Mouse (Mus musculus) intestine, embryonic 16.5 days (tissue): ENCODE data around the gene Dapk3. TPM values are rescaled to one million over a fixed set of nuclear protein-coding genes. Genes with fewer than 3 reads are reported as not detected.
"Not testable (repeated sequence)": the region's sequence is repeated elsewhere in the genome, so short reads cannot be mapped to it uniquely, and the experiment has no call there.

Experiments
- ATAC-seq: fragments of 200-750 bp; cut with Nextera tagmentation; 2 replicates; pipeline ENCODE4 v1.8.0; 2017; ENCODE audit warnings: moderate TSS enrichment, moderate library complexity
- H3K27ac ChIP-seq: fragments of 300-500 bp; sonication (generic); 2 replicates; pipeline ENCODE4 v1.5.1; 2014; ENCODE audit warnings: mild to moderate bottlenecking, low read length
- H3K27me3 ChIP-seq: fragments of 300-500 bp; sonication (generic); replicated peaks from 2 replicates; pipeline ENCODE4 v1.6.1; 2014; ENCODE audit warnings: low read length, control low read depth, mixed read lengths; ENCODE audit not compliant: control insufficient read depth, insufficient read depth
- H3K36me3 ChIP-seq: fragments of 300-500 bp; sonication (generic); 2 replicates; pipeline ENCODE4 v1.6.1; 2014; ENCODE audit warnings: low read length, control low read depth; ENCODE audit not compliant: control insufficient read depth, insufficient read depth
- H3K4me1 ChIP-seq: fragments of 300-500 bp; sonication (generic); 2 replicates; pipeline ENCODE4 v1.6.1; 2014; ENCODE audit warnings: low read length, control low read depth, mixed read lengths; ENCODE audit not compliant: control insufficient read depth, insufficient read depth
- H3K4me2 ChIP-seq: fragments of 300-500 bp; sonication (generic); 2 replicates; pipeline ENCODE4 v1.6.1; 2014; ENCODE audit warnings: low read depth, low read length, control low read depth
- H3K4me3 ChIP-seq: fragments of 300-500 bp; sonication (generic); 2 replicates; pipeline ENCODE4 v1.5.1; 2014; ENCODE audit warnings: mild to moderate bottlenecking, low read length
- H3K9ac ChIP-seq: fragments of 300-500 bp; sonication (generic); 2 replicates; pipeline ENCODE4 v1.6.1; 2014; ENCODE audit warnings: low read depth, low read length
- H3K9me3 ChIP-seq: fragments of 300-500 bp; sonication (generic); 2 replicates; pipeline ENCODE4 v1.6.1; 2016; ENCODE audit warnings: low read length, control low read depth; ENCODE audit not compliant: control insufficient read depth
- WGBS: fragments of 180-500 bp; shearing (Covaris S2); extraction: QIAGEN DNeasy Blood & Tissue Kit; methylation state at CpG from one replicate; pipeline ENCODE4 v1.1.7; 2014; 5-methylcytosine and 5-hydroxymethylcytosine counted together
- polyA plus RNA-seq: library from polyadenylated mRNA; unstranded; fragments of >200 nt; fragmentation: Nextera tagmentation; extraction: Ambion mirVana; gene quantifications from 2 replicates; pipeline ENCODE4 v1.2.1, GENCODE M21; 2015

Dapk3 gene
- polyA plus RNA-seq, 1 experiment from 2014 or later = 15.4 TPM

DNA sequence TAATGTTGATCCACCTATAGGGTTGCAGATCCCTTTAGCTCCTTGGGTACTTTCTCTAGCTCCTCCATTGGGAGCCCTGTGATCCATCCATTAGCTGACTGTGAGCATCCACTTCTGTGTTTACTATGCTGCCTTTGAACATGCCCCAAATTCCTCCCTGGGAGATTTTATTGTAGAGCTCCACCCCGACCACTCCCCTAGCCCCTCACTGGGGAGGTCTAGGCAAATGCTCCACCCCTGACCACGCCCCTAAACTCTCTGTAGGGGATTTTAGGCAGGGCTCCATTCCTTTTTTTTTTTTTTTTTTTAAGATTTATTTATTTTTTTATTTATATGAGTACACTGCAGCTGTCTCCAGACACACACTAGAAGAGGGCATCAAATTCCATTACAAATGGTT is 40.9 kb downstream of the Dapk3 start:
- not testable (repeated sequence) for ATAC-seq, H3K4me2 ChIP-seq, H3K36me3 ChIP-seq, H3K9ac ChIP-seq, H3K27me3 ChIP-seq, H3K4me3 ChIP-seq, H3K4me1 ChIP-seq, H3K27ac ChIP-seq, H3K9me3 ChIP-seq
- 60% methylated on average over 2 of the region's 2 CpGs for WGBS

DNA sequence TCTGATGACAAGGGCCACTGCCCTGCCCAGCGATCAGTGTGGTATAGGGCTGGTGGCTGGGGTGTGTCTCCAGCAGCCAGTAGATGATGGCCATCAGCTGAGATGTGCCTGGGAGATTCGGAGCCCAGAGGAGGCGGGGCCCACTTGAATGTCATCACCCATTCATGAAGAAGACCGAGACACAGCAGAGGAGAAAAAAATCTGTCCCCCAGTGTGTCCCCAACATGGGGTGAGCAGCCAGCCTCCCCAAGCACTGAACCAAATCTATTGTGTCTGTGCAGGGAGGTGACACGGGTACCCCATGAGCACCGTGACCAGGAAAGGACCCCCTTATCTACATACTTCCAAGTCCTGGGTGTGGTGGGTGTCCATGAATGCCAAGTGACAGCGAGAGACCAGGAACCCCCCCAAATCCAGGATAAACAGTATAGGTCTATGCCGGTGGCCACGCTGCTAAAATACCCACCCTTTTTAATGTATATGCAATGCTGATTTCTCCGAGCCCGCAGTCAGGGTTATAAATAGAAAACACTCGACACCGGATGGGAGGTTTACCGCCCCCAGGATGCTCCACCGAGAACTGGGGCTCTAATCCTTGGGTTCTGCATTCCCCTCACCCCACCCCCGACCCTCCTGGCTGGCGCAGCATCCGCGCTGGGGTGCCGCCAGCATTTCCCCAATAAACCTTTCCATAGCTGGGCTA is 47.1 kb downstream of the Dapk3 start:
- Histone ChIP-seq H3K4me1 (peaks cover 24% of the 10 kb centered on the region), H3K9me3 (no peaks in the 10 kb centered on the region), H3K27me3 (peaks cover 15% of the 10 kb centered on the region), H3K36me3 (no peaks in the 10 kb centered on the region), H3K27ac (no peak overlapping the region), H3K4me2 (0 out of 2 replicates have a peak overlapping the region, but pooled peaks have one; percentile 9), H3K4me3 (peak overlapping the region; percentile 15), H3K9ac (peak overlapping the region; percentile 24; the same call in 1 of the 2 replicates)
- ATAC-seq = no peak
- WGBS = 16% methylated on average over 20 of the region's 20 CpGs

- Histone ChIP-seq H3K27ac (no peak within 1 kb of the TSS), H3K9me3 (no peaks in the 10 kb centered on the region), H3K4me2 (0 out of 2 replicates have a peak within 1 kb of the TSS, but pooled peaks have one; percentile 9), H3K27me3 (peaks cover 15% of the 10 kb centered on the region), H3K4me1 (peaks cover 24% of the 10 kb centered on the region), H3K36me3 (no peaks in the 10 kb centered on the region), H3K9ac (peak within 1 kb of the TSS; percentile 24; the same call in 1 of the 2 replicates), H3K4me3 (peak within 1 kb of the TSS; percentile 15)
- WGBS = 12% methylated on average over 27 of the region's 27 CpGs
- ATAC-seq = no peak
These were observed 47.9 kb downstream of the Dapk3 start, which contains the start of gene Atcay for GRCm38 (mm10) chr10:81230438-81231332. Atcay (minus strand) TSS chr10:81230833.

- WGBS = 56% methylated on average over 7 of the region's 7 CpGs
- no peaks in the 10 kb centered on the region for H3K36me3 ChIP-seq
- H3K9me3 ChIP-seq = no peaks in the 10 kb centered on the region
- ATAC-seq = no peak
- H3K27me3 ChIP-seq = peaks cover 15% of the 10 kb centered on the region
- no peak overlapping the region for H3K9ac ChIP-seq
- no peak overlapping the region for H3K4me3 ChIP-seq
- peaks cover 24% of the 10 kb centered on the region for H3K4me1 ChIP-seq
- H3K4me2 ChIP-seq = no peak overlapping the region
- H3K27ac ChIP-seq = no peak overlapping the region
These were observed 48.6 kb downstream of the Dapk3 start for GRCm38 (mm10) chr10:81231436-81231835.

- H3K4me1 ChIP-seq = peaks cover 24% of the 10 kb centered on the region
- peak within 1 kb of the TSS; percentile 86 for H3K9ac ChIP-seq
- H3K4me2 ChIP-seq = peak within 1 kb of the TSS; percentile 79
- H3K36me3 ChIP-seq = no peaks in the 10 kb centered on the region
- WGBS = 7% methylated on average over 29 of the region's 29 CpGs
- peak within 1 kb of the TSS; percentile 78 for H3K4me3 ChIP-seq
- ATAC-seq = peak; percentile 90
- no peaks in the 10 kb centered on the region for H3K9me3 ChIP-seq
- H3K27me3 ChIP-seq = peaks cover 15% of the 10 kb centered on the region
- H3K27ac ChIP-seq = peak within 1 kb of the TSS; percentile 77
These were observed 49.9 kb downstream of the Dapk3 start, which contains the start of gene Zfr2 for GRCm38 (mm10) chr10:81232580-81233225. Zfr2 (plus strand) TSS chr10:81233155.

GRCm38 (mm10) chr10:81233226-81233585 is 50.4 kb downstream of the Dapk3 start:
- no peaks in the 10 kb centered on the region for H3K36me3 ChIP-seq
- peak overlapping the region; percentile 86 for H3K9ac ChIP-seq
- H3K4me2 ChIP-seq = peak overlapping the region; percentile 79
- peaks cover 15% of the 10 kb centered on the region for H3K27me3 ChIP-seq
- H3K4me3 ChIP-seq = peak overlapping the region; percentile 78
- peak overlapping the region; percentile 77 for H3K27ac ChIP-seq
- under 1% methylated on average over 28 of the region's 28 CpGs for WGBS
- ATAC-seq = peak; percentile 72; the same call in 1 of the 2 replicates
- H3K4me1 ChIP-seq = peaks cover 24% of the 10 kb centered on the region
- no peaks in the 10 kb centered on the region for H3K9me3 ChIP-seq

DNA sequence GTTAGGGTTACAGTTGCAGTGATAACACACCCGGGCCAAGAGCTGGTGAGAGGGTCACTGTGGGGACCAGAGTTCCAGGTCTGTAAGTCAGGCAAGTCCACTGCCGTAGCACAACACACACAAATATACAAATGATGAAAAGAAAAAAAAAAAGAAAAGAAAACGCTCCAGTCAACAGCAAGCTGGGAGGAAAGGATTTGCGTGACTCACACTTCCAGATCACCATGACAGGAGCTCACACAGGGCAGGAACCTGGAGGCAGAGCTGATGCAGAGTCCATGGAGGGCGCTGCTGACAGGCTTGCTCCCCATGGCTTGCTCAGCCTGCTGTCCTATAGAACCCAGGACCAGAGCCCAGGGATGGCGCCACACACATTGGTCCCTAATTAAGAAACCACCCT is 51.4 kb downstream of the Dapk3 start:
- H3K4me3 ChIP-seq = peak overlapping the region; percentile 78; the same call in 1 of the 2 replicates
- peaks cover 24% of the 10 kb centered on the region for H3K4me1 ChIP-seq
- peak overlapping the region; percentile 77 for H3K27ac ChIP-seq
- H3K27me3 ChIP-seq = peaks cover 20% of the 10 kb centered on the region
- no peak for ATAC-seq
- peak overlapping the region; percentile 79; the same call in 1 of the 2 replicates for H3K4me2 ChIP-seq
- no peaks in the 10 kb centered on the region for H3K9me3 ChIP-seq
- H3K9ac ChIP-seq = peak overlapping the region; percentile 86
- WGBS = 77% methylated on average over 6 of the region's 6 CpGs
- no peaks in the 10 kb centered on the region for H3K36me3 ChIP-seq

DNA sequence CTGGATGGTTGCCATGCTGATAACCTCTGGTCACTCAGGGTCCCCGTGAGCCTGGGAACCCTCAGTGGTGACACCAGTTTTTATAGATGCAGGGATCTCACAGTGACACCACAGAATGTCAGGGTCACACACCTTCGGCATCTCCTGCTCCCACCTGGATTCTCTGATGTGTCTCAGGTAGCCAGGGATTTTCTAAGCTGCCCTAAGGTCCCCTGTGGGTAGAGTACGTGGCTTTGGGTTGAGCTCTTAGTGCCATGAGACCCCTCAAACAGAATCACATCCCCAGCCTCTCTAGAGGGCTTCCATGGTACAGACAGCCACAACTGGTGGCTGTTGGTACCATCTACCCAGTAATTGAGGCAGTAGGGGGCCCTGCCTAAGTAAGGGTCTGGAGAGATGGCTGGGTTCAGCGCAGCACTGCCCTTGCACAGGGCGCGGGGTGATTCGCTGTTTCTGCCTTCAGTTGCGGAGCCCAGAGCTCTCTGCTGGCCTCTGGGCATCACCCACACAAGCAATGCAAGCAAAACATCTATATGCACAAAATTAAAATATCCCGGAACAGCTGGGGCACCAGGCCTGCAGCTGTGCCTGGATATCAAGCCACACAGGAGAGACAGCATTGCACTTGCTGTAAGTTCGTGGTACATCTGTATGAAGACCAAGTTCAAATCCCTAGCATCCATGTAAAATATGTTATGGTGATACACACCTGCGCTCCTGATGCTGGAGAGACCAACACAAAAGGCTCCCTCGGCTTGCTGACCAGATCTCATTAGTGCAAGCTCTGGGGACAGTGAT is 53.9 kb downstream of the Dapk3 start:
- Histone ChIP-seq H3K4me1 (peaks cover 17% of the 10 kb centered on the region), H3K9me3 (no peaks in the 10 kb centered on the region), H3K27me3 (peaks cover 18% of the 10 kb centered on the region), H3K4me3 (no peak overlapping the region), H3K27ac (no peak overlapping the region), H3K36me3 (no peaks in the 10 kb centered on the region), H3K4me2 (no peak overlapping the region), H3K9ac (no peak overlapping the region)
- ATAC-seq = no peak
- WGBS = 86% methylated on average over 12 of the region's 12 CpGs
